Mouse (Mus musculus) gastrocnemius, adult 2 months (tissue): ENCODE data around the gene Polr3a. TPM values are rescaled to one million over a fixed set of nuclear protein-coding genes. Genes with fewer than 3 reads are reported as not detected.
A peak's percentile ranks its signal among the peaks of the same experiment; 100 is the strongest.

Source experiments
- DNase-seq: peaks from one replicate; pipeline ENCODE4 v3.0.0; 2022
- H3K27ac ChIP-seq: fragments of 200-600 bp; 2 replicates; pipeline ENCODE4 v1.8.1; 2022; ENCODE audit warnings: mild to moderate bottlenecking
- H3K4me3 ChIP-seq: fragments of 200-600 bp; 2 replicates; pipeline ENCODE4 v1.8.1; 2022; ENCODE audit warnings: mild to moderate bottlenecking, moderate library complexity
- CTCF ChIP-seq: fragments of 200-600 bp; IDR thresholded peaks from 2 replicates; pipeline ENCODE4 v1.8.1; 2022; ENCODE audit warnings: antibody characterized with exemption, mild to moderate bottlenecking, moderate library complexity
- intact Hi-C: fragments of 180-260 bp; cut with DNase I; formaldehyde crosslinking; loops from one replicate; pipeline ENCODE4 v1.15.1; 2025
- long read RNA-seq, 2 experiments: library from polyadenylated mRNA; stranded (forward); transcript quantifications; one replicate each; pipeline ENCODE4 v2.0.0; 2021
- total RNA-seq, 2 experiments: library from RNA; stranded (reverse); gene quantifications; 2 replicates each; pipeline ENCODE4 v1.2.3; 2021

Gene Polr3a
- total RNA-seq, result 1 to 10 TPM; 8.7 TPM
- long read RNA-seq, experiment 1, full-length matches to known transcripts, result 6 of 8 reads
- long read RNA-seq, experiment 1, partial matches to known transcripts, result 0 of 8 reads
- long read RNA-seq, experiment 1, other reads (novel, unspliced or antisense), result 2 of 8 reads
- long read RNA-seq, experiment 2, full-length matches to known transcripts, result 8 of 11 reads
- long read RNA-seq, experiment 2, partial matches to known transcripts, result 2 of 11 reads
- long read RNA-seq, experiment 2, other reads (novel, unspliced or antisense), result 1 of 11 reads

DNA sequence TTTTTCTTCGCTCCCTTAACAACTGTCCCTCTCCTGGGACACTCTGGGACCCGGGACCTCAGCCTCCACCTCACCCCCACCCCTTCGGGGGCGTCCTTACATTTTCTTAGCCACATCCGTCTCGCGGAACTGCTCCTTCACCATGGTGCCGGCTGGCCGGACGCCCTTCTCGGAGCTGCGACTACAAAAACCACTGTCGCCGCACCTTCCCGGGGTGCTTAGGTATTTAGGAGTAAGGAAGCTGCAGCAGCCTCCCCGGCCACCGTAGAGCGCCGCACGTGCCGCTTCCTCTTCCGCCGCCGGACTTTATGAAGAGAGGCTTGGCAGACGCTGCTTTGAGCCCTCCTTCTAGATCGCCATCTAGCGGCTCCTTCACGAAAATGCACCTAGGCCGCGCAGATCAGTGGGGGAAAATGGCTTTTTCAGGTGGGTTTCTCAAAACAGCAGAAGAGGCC is at the start of gene Polr3a, which contains the start of gene Rps24:
Gene Polr3a, minus strand, starts transcription at position 286 of the 455 bp plus-strand sequence.
Gene Rps24, plus strand, starts transcription at position 353 of the 455 bp plus-strand sequence.
- TF ChIP-seq CTCF, result peak; percentile 95; the same call in 1 of the 2 replicates
- peak; percentile 93 for DNase-seq
- peak within 1 kb of the TSS; percentile 88 for H3K27ac ChIP-seq
- H3K4me3 ChIP-seq, result peak within 1 kb of the TSS; percentile 100
- intact Hi-C loops, result no loop called here

DNA sequence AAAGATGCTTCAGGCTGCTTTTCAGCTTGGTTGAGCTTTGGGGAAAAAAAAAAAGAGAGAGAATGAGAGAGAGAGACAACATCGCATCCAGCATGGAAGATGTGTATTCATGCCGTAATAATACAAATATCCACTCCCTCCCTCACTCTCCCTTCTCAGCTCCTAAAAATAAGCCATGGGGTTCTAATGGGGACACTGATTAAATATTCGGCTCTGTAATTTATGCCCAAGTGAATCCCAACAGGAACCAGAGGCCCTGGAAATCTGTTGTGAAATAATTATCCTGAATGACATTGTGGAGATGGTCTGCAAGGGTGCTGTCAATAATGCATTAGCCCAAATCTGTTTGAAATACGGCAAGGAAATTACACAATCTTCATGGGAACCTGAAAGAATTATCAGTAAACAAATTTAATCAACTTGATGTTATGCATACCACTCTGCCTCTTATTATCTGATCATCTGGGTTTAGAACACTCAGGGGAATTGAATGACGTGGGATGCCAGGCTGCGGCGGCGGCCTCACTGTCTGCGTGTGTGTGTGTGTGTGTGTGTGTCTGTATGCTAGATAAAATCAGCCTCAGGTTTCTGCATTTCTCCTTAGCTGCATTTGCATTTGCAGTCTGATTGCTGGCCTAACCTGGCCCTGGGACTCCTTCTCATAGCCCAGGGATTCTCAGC is 48.1 kb upstream of the Polr3a start:
- DNase-seq, result no peak
- Histone ChIP-seq H3K4me3 (no peak overlapping the region), H3K27ac (no peak overlapping the region)
- intact Hi-C loops, result no loop called here
- TF ChIP-seq CTCF, result no peak

DNA sequence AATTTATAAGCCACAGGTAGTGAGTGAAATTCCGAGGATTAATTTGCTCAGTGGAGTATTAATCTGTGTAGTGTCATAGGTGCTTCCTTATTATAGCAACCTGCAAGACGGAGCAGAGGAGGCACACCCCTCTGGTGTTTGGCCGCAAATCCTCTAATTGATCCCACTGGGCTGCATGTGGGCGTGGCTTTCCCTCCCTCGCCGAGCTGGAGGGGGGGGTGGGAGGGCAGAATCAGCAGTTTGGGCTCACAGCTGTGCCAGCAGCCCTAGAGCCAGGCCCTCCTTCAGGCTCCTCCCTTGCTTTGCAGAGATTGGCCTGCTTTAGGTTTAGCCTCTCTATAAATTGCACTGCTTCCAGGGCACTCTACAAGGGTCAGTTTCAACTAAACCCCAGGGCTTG is 43.4 kb upstream of the Polr3a start:
- intact Hi-C loops, result no loop called here
- TF ChIP-seq CTCF, result no peak
- DNase-seq, result peak; percentile 34
- Histone ChIP-seq H3K27ac (no peak overlapping the region), H3K4me3 (no peak overlapping the region; the same call in 1 of the 2 replicates)

DNA sequence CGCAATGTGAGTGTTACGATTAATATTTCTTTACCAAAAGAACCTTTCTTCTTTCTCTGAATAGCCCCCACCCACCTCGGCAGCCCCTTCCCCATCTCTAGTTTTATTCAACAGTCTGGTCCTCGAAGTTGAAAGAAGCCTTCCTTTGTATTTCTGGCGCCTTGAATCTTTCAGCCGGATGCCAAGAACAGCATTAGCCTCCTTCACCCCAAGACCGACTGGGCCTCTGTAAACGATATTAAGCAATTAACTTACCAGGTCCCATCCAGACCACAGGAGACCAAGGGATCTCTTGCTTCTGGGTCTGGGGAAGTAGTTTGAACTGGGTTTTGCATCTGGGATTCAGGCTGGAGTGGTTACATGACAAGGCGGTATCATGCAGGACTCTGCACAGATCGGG is 39.6 kb upstream of the Polr3a start:
- H3K27ac ChIP-seq, result no peak overlapping the region
- DNase-seq, result no peak
- no peak for TF ChIP-seq CTCF
- H3K4me3 ChIP-seq, result no peak overlapping the region
- intact Hi-C loops, result no loop called here

DNA sequence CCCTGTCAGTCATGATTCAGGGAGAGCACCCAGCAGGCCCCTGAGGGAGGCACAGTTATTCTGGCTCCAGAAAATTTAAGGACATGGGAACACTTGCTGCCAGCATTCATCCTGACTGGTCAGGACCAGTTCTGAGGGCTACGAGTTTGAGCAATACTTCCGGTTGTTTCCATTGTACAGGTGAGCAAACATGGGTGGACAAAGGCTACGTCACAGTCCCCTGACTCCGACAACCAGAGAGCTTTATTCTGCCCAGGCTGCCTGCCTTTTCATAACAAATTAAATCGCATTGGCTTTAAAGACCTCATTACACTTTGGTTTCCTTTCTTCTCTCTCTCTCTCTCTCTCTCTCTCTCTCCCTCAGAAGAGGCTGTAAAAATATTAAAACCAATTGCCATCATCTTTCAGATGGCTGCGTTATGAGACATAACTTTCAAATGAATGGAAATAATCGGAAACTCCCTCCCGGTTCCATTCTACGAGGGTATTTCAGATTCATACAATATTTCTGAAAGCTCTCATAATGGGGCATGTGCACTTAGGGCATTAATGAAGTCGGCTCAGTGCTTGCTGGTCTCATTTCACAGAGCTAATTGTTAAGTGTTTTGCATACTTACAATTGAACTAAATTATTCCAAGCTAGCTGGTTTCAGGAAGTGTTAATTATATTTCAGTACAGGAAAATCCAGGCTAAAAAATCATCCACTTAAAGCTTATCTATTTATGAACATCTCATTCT is 39.0 kb upstream of the Polr3a start:
- H3K4me3 ChIP-seq, result no peak overlapping the region
- TF ChIP-seq CTCF, result no peak
- intact Hi-C loops, result no loop called here
- no peak for DNase-seq
- H3K27ac ChIP-seq, result no peak overlapping the region

DNA sequence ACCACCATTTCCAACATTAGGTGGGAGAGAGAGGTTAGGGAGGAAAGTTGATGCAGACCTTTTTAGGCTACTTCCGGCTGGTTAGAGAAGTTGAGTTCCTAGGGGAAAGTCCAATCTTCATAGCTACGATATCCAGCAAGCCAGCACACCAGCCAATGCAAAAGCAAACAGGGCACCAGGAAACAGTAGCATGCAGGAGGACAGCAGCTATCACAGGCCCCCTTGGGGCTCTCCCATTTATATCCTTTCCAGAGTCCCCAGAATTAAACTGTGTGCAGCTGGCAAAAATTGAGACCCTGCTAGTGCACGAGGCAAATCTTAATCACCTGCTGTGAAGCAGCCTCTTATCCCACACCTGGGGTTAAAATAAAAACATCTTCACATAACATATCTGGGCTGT is 38.3 kb upstream of the Polr3a start:
- Histone ChIP-seq H3K4me3 (no peak overlapping the region), H3K27ac (no peak overlapping the region)
- TF ChIP-seq CTCF, result no peak
- no peak for DNase-seq
- intact Hi-C loops, result no loop called here

DNA sequence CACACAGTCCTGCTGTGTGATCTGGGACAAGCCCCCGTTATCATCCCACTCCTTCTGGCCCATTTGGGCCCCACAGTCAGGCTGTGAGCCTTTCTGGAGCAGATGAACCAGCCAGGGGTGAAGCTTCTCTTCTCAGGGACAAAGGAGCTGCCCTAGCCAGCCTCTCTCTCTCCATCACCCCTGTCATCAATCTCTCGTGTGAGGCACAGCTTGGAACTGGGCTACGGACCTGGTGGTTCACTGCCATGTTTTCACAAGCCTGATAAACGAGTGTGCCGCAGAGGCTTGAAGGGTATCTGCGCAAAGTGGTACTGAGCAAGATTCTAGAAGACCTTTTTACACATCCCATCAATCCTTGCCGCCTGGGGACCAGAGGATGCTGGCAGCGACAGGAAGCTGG is 34.7 kb upstream of the Polr3a start:
- no peak overlapping the region for H3K27ac ChIP-seq
- no peak for TF ChIP-seq CTCF
- intact Hi-C loops, result no loop called here
- no peak for DNase-seq
- no peak overlapping the region for H3K4me3 ChIP-seq

DNA sequence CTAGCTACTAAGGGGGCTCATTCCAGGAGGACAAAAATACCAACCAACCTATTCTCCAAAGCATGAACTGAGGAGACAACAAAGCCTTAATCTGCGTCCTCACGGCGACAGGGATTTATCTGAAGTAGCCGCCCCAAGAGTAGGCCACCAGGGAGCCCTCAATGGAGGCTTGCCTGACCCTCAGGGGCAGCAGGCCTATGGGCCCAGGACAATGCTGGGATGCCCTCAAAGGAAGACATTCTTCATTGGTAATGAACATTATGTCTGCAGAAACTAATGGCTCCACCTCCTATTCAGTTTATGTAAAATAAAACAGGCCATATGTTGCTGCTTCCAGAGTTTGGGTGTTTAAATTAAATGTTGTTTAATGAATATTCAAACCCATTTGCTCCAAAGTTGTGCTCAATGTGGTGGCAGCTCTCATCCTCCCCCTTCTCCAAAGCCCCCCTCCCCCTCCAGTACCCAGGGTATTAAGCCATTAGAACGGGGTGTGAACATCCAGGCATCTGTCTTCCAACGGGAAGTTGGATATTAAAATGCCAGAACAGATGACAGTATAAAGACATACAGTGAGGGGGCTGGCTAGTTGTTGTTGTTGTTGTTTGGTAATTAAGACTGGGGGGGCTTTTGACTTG is 25.8 kb upstream of the Polr3a start:
- DNase-seq, result no peak
- no peak overlapping the region for H3K27ac ChIP-seq
- intact Hi-C loops, result loop anchor here (5.0 kb wide), 1 partner anchor 75 kb away; no protein-coding TSS in a partner anchor
- no peak for TF ChIP-seq CTCF
- no peak overlapping the region for H3K4me3 ChIP-seq

DNA sequence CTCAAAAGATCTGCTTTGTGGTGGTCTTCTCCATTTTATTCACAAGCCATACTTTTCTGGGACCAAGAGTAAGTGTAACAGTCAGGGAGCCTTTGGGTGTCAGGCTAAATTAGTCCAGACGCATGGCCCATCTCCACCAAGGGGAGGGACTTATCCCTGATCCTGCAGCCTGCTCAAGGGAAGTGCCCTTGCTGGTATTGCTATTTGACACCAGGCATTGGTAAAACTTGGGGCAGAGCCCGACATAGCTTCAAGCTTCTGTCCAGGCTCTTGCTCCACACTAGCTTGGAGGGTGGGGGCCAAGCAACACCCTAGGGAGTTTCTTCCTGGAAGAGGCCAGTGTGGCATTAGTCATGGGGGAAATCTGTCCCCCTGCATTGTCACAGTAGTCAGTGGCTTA is 23.8 kb upstream of the Polr3a start:
- DNase-seq, result peak; percentile 64
- no peak for TF ChIP-seq CTCF
- Histone ChIP-seq H3K27ac (peak overlapping the region; percentile 25; the same call in 1 of the 2 replicates), H3K4me3 (no peak overlapping the region)
- intact Hi-C loops, result loop anchor here (5.0 kb wide), 1 partner anchor 77 kb away; no protein-coding TSS in a partner anchor

DNA sequence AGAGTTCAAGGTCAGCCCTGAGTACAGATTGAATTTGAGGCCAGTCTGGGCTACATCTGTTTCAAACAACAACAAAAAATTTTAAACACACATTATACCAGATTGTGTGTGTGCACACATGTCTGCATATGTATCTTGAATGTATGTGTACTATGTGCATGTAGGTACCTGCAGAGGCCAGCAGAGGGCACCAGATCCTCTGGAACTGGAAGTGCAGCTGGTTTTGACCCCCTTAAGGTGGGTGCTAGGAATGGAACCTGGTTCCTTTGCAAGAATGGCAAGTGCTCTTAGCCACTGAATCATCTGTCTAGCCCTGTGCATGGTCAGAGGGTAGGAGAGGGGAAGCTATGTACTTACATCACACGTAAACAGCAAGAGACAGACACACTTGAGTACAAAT is 23.4 kb upstream of the Polr3a start:
- H3K27ac ChIP-seq, result peak overlapping the region; percentile 25; the same call in 1 of the 2 replicates
- no peak overlapping the region for H3K4me3 ChIP-seq
- TF ChIP-seq CTCF, result peak; percentile 53
- no peak for DNase-seq
- intact Hi-C loops, result loop anchor here (5.0 kb wide), 1 partner anchor 77 kb away; no protein-coding TSS in a partner anchor

DNA sequence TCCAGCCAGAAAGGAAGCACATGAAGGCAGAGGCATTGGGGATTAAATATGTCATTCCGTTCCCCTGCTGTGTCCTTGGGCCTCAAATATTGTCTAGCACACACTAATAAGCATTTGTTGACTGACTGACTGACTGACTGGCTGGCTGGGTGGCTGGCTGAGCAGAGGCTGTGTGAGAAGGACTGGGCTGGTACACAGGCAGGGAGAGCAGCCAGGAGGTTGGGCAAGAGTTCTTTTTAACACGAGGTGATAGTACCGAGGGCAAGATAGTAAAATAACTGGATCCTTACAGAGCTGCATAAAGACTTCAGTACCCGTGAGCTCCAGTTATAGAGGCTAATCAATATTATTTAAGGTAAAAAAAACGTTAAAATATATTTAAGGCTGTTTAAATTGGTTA is 22.7 kb upstream of the Polr3a start:
- Histone ChIP-seq H3K27ac (no peak overlapping the region), H3K4me3 (no peak overlapping the region)
- no peak for TF ChIP-seq CTCF
- peak; percentile 47 for DNase-seq
- intact Hi-C loops, result no loop called here

DNA sequence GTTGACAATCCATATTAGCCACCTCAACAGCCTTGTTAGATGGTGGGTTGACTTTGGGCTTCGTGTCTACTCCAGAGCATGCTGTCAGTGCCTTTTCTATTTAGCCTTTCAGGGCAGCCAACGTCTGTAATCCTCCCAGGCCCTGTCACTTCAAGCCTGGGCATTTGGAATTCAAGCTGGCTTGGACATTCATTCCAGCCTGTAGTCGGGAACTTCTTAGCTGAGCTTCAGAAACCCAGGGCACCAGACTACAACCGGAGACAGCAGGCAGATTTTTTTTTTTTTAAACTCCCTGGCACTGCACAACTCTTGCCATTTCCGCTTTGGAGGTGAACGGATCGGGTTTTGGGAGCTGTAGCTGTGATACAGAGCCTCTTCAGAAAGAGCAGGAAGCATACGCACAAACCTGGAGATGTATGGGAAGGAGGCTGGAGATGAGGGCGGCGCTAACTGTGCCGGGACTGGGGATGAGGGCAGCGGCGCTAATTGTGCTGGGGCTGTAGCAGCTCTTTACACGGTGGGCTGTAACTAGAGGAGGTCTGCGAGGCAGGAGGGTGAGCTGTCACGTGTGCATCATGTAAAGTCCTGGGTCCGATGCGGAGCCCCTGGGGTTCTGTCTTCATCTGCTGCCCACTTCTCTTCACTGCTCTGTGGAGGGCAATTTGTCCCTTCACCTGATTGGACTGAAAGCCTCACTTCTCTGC is 21.4 kb upstream of the Polr3a start:
- no peak overlapping the region for H3K27ac ChIP-seq
- H3K4me3 ChIP-seq, result peak overlapping the region; percentile 33
- DNase-seq, result no peak
- intact Hi-C loops, result no loop called here
- TF ChIP-seq CTCF, result no peak
